Mouse (Mus musculus): Measurements from ENCODE around the gene Trim50. TPM values are rescaled to one million over a fixed set of nuclear protein-coding genes. Genes with fewer than 3 reads are reported as not detected.
"Not testable (repeated sequence)": the region's sequence is repeated elsewhere in the genome, so short reads cannot be mapped to it uniquely, and the experiment has no call there.

Gene Trim50
- total RNA-seq, 2 experiments from 2014 or later = not detected

DNA sequence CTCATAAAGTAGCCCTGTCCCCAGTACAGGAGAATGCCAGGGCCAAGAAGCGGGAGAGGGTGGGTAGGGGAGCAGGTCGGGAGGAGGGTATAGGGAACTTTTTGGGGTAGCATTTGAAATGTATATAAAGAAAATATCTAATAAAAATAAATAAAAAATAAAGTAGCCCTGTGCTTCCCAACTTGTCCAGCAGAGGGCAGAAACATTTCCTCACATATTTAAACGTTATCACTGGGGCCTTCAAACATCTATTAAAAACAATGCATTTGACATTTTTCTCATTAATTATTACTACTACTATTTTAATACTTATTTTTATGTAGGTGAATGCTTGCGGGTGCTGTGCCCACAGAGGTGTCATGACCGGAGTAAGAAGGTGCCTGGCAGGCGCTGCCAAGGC is 14.7 kb downstream of the Trim50 start:
- intact Hi-C loops (cut with DNase I) = loop anchor here (10.0 kb wide), 1 partner anchor 253 kb away; no protein-coding TSS in a partner anchor
- DNase-seq (ENCODE audit: low spot score) = no peak

DNA sequence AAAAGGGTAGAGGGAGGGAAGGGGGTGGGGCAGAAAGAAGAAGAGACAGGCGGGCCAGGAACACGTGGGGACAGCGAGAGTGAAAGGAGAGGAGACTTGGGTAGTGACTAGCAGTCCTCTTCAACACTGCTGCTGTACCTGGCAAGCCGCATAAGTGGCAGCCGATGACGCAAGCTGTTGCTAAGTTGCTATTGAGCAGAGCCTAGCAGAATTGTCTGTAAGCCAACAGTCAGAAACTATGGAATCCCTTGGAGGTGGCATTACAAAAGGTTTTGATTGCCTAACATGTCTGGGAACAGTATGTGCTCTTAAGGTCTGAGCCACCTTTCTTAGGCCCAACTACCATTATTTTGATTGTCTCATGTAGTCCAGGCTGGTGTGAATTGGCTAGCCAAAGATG is 15.2 kb downstream of the Trim50 start:
- intact Hi-C loops (cut with DNase I) = loop anchor here (10.0 kb wide), 1 partner anchor 254 kb away; no protein-coding TSS in a partner anchor
- no peak for DNase-seq (ENCODE audit: low spot score)

DNA sequence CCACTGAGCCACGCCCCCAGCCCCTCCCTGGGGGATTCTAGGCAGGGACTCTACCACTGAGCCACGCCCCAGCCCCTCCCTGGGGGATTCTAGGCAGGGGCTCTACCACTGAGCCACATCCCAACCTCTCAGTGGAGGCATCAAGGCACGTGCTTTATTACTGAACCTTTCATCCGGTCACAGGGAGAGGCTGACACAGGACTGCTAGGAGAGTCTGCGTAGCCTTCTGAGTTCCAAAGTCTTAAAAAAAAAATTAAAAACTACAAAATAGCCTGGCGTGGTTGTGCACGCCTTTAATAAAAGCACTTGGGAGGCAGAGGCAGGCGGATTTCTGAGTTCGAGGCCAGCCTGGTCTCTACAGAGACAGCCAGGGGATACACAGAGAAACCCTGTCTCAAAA is 16.1 kb downstream of the Trim50 start:
- intact Hi-C loops (cut with DNase I) = loop anchor here (10.0 kb wide), 1 partner anchor 254 kb away; no protein-coding TSS in a partner anchor
- not testable (repeated sequence) for DNase-seq (ENCODE audit: low spot score)

DNA sequence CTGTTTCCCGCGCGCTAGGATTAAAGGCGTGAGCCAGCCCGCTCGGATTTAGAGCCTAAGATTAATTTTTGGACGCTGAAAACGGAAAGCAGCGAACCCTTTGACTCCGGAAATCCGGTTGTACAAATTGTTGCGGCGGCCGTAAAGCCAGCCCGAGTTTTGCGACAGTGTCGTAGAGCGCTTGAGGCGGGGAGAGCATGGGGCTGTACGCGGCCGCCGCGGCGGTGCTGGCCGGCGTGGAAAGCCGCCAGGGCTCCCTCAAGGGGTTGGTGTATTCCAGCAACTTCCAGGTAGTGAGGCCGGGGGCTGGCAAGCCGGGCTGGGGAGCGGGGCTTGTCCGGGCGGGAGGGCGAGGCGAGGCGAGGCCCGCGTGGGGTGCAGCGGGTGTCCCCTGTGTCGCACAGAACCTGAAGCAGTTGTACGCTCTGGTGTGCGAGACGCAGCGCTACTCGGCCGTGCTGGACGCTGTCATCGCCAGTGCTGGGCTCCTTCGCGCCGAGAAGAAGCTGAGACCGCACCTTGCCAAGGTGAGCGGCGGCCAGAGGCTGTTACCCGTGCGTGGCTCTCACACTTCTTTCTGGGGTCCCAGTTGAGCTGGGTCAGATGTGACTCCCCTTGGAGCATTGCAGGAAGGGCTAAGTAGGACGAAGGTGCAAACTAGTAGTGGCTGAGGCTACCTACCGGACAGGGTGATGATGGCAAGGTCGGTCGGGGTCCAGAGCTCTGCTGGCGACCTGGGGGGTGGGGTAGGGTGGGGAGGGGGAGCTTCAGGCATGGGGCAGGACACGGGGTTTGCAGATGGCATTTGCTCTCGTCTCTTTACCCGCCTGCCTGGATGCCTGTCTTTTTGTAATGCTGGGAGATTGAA is 16.9 kb downstream of the Trim50 start, which contains the start of gene Nsun5:
Nsun5 (plus strand) TSS at position 167 of the 868 bp plus-strand sequence.
- peak; percentile 86 for DNase-seq (ENCODE audit: low spot score)
- intact Hi-C loops (cut with DNase I) = loop anchor here (10.0 kb wide), 1 partner anchor 255 kb away; no protein-coding TSS in a partner anchor

DNA sequence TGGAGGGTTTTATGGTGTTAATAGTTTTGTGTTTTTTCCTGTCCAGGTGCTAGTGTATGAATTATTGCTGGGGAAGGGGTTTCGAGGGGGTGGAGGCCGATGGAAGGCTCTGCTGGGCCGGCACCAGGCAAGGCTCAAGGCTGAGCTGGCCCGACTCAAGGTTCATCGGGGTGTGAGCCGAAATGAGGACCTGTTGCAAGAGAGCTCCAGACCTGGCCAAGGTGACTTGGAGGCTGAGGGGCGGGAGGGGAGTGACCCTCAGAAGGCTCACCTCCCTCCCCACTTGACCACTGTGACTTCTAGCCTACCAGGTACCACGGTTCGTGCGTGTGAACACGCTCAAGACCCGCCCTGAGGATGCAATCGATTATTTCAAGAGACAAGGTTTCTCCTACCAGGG is 18.1 kb downstream of the Trim50 start:
- intact Hi-C loops (cut with DNase I) = no loop called here
- no peak for DNase-seq (ENCODE audit: low spot score)

DNA sequence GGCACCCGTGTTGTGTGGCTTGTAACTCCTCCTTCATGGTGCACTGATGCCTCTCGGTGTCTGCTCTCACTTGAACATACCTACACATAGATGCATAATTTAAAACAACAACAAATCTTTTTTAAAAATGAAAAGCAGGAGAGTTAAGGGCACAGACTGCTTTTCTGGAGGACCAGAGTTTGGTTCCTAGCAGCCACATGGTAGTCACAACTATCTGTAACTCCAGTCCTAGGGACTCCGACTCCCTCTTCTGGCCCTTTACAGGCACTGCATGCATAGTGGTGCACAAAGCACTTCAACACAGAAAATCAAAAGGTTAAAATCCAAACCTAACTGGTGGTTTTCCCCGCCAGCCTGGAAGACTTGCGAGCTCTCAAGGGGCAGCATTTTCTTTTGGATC is 20.5 kb downstream of the Trim50 start:
- intact Hi-C loops (cut with DNase I) = no loop called here
- DNase-seq (ENCODE audit: low spot score) = no peak

DNA sequence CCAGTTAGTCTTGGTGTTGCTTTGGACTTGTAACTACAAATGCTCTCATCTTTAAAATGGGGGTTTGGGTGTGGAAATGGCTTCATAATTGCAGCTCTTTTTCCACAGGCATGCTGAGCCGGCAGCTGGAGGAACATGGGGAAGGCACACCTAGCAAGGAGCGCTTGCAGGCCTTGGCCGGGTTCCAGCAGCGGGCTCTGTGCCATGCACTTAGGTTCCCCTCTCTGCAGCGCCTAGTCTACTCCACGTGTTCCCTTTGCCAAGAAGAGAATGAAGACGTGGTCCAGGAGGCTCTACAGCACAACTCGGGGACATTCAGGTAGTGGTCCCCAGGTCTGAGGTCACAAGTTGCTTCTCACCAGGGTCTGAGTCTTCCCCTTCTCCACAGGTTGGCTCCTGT is 22.1 kb downstream of the Trim50 start:
- no peak for DNase-seq (ENCODE audit: low spot score)
- intact Hi-C loops (cut with DNase I) = no loop called here

DNA sequence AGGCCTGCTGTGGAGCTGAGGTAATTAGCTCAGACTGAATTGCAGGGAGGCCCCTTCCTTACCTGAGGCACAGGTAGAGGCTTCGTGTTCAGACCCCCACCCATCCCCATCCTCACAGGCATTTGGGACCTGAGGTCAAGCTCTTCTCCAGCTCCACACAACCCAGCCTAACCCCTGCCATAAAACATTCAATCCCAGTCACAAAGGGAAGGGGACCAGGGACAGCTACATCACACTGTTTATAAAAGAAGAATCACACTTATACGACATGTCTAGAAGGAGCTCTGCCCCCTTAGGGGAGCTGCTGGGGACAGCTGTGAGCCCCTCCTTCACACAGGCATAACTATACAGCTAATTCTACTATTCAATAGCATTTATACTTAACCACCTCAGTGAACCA is 23.2 kb downstream of the Trim50 start:
- no peak for DNase-seq (ENCODE audit: low spot score)
- intact Hi-C loops (cut with DNase I) = no loop called here

DNA sequence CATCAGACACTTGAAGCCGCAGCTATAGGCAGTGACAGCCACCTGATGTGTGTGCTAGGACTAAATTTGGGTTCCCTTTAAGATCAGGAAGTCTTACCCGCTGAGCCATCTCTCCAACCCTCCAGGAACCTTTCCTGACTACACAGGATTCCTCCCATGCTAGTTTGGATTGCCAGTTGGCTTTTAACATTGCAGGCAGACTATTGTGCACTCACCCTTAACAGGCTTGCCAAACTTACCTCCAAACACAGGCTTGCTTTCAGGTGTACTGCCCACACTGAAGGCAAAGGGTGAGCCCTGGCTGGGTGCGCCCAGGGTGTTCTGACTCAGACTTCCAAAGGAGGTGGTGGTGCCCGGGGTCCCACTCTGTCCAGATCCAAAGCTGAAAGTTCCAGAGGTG is 27.6 kb downstream of the Trim50 start:
- no peak for DNase-seq (ENCODE audit: low spot score)
- intact Hi-C loops (cut with DNase I) = no loop called here

DNA sequence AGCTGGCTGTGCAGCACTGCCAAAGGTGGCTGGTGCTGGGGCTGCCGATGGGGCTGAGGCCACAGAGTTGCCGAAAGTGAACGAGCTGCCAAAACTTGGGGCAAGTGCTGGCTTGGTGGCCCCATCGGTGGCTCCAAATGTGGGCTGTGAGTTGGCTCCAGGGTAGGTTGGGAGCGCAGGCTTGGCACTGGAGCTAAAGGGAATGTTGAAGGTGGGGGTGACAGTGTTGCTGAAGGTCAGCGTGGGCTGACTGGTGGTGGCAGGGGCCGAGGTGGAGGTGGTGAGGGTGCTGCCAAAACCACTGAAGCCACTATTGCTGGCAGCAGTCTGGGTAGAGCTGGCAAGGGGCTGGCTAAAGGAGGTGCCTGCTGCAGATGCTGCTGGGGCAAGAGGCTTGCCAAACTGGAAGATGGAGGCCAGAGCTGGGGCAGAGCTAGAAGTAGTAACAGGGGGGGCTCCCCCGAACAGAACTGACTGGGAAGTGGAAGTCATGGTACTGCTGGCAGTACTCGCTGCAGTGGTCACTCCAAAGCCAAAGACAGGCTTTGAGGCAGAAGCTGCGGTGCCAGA is 28.3 kb downstream of the Trim50 start:
- no peak for DNase-seq (ENCODE audit: low spot score)
- intact Hi-C loops (cut with DNase I) = no loop called here

DNA sequence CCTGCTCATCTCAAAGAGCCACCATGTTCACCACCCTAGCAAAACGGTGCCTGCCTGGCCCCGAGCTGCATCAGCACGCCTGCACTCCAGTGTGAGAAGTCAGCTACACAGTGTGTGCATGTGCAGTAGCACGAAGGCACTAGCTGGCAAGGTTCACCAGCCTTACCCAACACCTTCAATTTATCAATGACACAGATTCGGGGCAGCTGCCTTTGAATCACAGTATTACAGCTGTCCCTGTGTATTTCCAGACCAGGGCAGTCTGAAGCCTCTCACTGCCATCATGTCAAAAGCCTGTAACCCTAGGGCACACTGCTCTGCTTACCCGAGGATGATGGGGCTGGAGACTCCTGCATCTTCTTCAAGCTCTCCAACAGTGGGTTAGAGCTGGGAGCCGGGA is 29.7 kb downstream of the Trim50 start:
- intact Hi-C loops (cut with DNase I) = no loop called here
- no peak for DNase-seq (ENCODE audit: low spot score)

DNA sequence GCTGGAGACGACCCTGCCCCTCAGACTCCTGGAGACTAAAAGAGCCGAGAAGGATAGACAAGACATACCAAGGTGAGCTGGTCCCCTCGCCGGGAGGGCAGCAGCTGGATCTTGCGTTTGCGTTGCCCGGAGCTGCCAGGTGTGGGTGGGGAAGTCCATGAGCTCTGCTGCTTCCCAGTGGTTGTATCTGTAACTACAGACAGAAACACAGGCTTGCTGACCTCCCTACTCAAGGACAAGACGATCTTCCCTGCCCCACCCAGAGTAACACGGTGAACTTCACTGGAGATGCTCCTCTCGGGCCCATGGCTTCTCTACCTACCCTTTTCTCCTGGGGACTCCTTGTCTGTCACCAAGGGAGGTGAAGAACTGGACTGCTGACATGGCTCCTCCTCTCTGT is 30.7 kb downstream of the Trim50 start:
- DNase-seq (ENCODE audit: low spot score) = no peak
- intact Hi-C loops (cut with DNase I) = no loop called here

DNA sequence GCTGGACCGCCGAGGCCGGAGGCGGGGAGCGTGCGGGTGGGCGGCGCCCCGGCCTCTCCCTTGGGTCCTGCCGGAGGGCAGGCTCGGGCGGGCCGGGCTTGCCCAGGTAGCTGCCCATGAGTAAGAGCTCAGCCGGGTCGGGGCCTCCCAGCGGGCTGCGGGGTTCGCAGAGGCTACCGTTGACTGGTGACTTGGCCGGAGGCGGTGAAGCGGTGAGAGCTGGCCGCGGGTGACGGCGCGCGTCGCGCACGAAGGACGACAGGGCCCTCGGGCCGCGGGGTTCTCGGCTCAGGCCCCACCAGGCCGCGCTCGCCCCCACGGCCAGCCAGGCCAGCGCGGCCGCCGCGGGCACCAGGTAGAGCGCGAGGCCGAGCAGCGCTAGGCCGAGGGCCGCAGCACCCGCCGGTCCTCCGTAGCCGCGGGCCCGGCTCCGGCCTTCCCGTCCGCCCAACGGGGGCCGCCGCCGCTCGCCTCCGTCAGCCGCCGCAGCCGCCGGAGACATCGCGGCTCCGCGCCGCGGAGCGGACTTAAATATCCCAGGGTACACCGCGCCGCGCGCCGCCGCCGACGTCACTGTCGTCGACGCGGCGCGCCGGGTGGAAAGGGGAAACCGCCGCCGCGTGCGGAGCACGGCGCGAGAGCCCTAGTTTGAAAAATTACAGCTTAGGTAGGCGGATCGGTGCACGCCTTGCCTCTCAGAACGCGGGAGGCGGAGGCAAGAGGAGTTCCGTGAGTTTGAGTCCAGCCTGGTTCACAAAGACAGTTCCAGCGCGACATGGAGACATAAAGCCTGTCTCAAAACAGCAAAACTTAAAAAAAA is 41.1 kb downstream of the Trim50 start, which contains the start of gene Pom121:
Pom121 (minus strand) TSS at position 543 of the 820 bp plus-strand sequence.
- intact Hi-C loops (cut with DNase I) = no loop called here
- peak; percentile 58 for DNase-seq (ENCODE audit: low spot score)

DNA sequence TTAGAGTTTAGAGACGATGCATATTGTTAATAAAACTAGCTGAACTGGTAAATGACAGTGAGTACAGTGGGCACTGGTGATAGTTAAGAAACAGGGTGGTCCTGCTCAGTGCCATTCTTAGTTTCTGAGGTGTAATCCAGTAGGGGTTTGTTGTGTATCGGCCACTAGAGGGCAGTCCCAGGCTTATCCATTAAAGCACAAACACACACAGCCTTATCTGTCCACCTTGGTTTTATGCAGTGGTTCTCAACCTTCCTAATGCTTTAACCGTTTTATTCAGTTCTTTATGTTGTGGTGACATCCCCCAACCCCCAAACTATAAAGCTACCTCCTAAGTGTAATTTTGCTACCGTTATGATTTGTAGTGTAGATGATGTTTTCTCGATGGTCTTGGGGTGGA is 42.7 kb downstream of the Trim50 start:
- intact Hi-C loops (cut with DNase I) = loop anchor here (5.0 kb wide), 1 partner anchor 151 kb away; the partner anchor contains the start of gene Hip1
- no peak for DNase-seq (ENCODE audit: low spot score)

DNA sequence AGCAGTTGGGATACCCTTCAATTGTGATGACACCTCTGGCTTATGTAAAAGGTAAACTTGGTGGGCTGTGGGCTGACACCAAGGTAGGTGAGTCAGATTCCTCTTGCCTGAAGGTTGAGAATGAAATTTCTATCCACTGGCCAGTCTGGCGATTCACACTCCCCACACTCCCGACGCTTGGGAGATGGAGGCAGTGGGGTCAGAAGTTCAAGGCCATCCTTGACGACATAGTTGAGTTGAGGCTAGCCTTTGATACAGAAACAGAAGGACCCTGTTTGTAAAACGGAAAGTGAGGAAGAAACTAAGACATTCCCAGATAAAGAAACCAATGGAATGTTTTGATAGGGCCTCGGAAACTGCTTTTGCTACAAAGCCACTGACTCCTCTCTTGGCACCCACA is 46.3 kb downstream of the Trim50 start:
- intact Hi-C loops (cut with DNase I) = loop anchor here (5.0 kb wide), 1 partner anchor 148 kb away; the partner anchor contains the start of gene Hip1
- DNase-seq (ENCODE audit: low spot score) = no peak

DNA sequence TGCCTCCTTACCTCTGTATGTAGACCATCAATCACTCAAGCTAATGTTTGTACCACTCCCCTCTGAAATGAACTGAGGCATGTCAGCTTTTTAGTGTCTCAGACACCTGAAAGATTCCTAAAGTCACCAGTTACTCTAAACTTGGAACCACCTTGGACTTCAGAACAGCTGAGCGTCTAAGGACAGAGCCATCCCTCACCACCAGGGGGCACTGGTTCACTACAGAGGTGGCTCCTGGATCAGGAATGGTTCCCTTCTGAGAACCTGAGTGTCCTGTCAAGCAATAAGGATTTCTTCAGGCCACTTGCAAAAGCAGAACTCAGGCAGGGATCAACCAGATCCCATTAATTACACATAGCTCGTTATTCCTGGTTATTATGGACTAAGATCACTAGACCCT is 47.1 kb downstream of the Trim50 start:
- no peak for DNase-seq (ENCODE audit: low spot score)
- intact Hi-C loops (cut with DNase I) = loop anchor here (1.0 to 5.0 kb wide), 3 partner anchors 95 to 362 kb away; no protein-coding TSS in a partner anchor

DNA sequence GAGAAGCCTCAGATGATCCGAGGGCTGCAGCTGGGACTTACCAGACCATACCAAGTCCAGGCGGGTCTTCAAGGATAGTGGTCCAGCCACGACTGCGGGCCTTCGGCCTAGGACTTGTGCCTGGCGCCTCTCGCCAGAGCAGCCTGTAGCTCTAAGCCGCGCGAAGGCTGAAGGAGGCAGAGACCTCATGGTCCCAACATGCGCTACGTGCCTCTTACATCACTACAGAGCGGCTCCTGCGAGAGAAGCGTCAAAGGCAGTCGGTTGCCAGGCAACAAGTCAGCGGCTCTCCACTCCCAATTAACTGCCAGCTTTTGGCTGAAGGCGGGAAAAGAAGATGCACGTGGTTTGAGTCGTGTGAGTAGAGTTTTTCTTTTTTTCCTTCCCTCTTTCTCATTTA is 51.5 kb downstream of the Trim50 start:
- DNase-seq (ENCODE audit: low spot score) = no peak
- intact Hi-C loops (cut with DNase I) = loop anchor here (5.0 kb wide), 1 partner anchor 358 kb away; no protein-coding TSS in a partner anchor

DNA sequence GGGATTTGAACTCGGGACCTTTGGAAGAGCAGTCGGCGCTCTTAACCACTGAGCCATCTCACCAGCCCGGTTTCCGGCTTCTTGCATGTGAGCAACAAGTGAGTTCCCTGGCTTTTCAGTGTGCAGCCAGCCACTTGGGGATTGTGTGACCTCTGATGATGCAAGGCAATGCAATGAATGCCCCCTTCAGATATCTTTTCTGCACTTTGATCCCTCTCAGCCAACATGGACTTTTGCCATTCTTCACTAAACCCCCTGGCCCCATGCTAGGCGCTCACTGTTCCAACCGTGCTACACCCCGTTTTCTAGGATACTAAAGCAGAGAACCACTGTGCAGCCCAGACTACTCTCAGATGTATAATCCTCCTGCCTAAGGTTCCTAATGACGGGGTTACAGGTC is 52.3 kb downstream of the Trim50 start:
- intact Hi-C loops (cut with DNase I) = no loop called here
- DNase-seq (ENCODE audit: low spot score) = no peak

DNA sequence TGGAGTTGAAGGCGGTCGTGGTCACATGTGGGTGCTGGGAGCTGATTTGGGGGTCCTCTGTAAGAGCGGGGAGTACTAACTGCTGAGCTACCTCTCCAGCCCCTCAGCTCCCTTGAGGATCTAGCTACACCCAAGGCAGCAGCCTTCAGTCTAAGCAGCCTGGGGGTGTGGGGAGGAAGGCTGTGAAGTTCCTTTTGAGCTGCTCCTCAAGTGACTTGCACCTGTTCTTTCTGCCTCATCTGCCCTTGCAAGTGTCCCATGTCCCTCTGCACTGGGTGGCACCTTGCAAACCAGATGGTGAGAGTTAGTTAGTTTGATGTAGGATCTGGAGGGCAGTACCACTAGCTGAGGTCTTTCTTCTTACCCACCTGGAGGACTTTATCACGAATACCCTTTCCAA is 55.0 kb downstream of the Trim50 start:
- DNase-seq (ENCODE audit: low spot score) = no peak
- intact Hi-C loops (cut with DNase I) = no loop called here

DNA sequence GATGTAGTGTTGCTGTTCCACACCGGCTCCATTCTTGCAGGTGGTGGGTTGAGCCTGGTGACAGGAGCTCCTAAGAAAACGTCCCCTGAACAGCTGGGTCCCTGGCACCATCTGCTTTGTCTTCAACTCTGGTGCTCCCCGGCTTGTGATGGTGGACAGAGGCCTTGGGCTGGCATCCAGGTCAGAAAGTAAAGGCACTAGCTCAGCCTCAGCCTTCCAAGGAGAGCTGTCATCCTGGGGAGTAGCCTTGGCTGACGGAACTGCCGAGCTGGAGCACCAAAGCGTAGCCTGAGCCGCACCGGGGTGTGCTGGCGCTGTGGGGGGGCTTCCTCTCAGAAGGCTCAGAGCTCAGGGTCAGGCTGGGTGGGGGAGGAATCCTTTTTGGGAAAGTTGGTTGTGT is 57.2 kb downstream of the Trim50 start:
- intact Hi-C loops (cut with DNase I) = no loop called here
- no peak for DNase-seq (ENCODE audit: low spot score)

All from heart, postnatal 25 days (tissue).